Comparison of ENCODE assay signal across 18 mouse cellular contexts in the genomic region with DNA sequence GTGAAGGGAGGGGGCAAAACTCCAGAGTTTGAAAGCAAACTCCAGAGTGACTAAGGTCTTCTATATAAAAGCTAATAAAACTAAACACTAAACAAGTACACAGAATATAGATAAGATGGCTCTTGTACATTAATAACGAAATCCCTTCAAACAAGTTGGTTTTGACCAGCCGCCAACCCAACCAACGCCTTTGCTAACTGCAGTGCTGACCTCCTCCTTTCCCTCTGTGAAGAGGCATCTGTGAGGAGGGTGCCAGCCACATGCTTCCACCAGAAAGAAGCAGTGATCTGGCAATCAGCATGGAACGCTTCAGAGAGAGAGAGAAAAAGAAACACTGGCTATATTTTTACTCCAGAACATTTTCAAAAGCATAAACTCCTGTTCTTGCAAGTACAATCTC. TPM values are rescaled to one million over a fixed set of nuclear protein-coding genes. Genes with fewer than 3 reads are reported as not detected.
DNase-seq lines count a peak whose midpoint lies in the region; ATAC-seq lines count a peak whose summit lies in the region.
"Had no signal": no experiment of that assay in that cellular context is flagged by ENCODE, and none has a peak within 500 bp of the region (broad histone marks: within the 10 kb centered on the region; RNA-seq: fewer than 3 reads in every experiment).

No protein-coding gene starts in this region.

- no peak overlapping the region for H3K4me3 ChIP-seq in heart, embryonic 12.5 days
- H3K4me3 ChIP-seq in kidney, embryonic 14.5 days (ENCODE audit: low read length): no peak overlapping the region
- H3K4me3 ChIP-seq: forebrain, embryonic 15.5 days; hindbrain, embryonic 10.5 days; liver, embryonic 12.5 days had no signal

- H3K27me3 ChIP-seq in heart, embryonic 12.5 days (replicated peaks): no peaks in the 10 kb centered on the region
- H3K27me3 ChIP-seq in kidney, embryonic 14.5 days (ENCODE audit: control insufficient read depth, insufficient read depth, low read length): no peaks in the 10 kb centered on the region
- H3K27me3 ChIP-seq: CH12.LX; forebrain, embryonic 15.5 days; liver, embryonic 12.5 days; Patski had no signal

- DNase-seq in cerebellum, adult 11-12 months: peak; percentile 47
- no peak for DNase-seq in cerebellum, adult 9-10 months
- DNase-seq in heart, adult 8-10 months (ENCODE audit: low spot score): no peak
- peak; percentile 64 for DNase-seq in right cerebral cortex, adult 18-20 months
- no peak for DNase-seq in right cerebral cortex, adult 2 months (ENCODE audit: low spot score in 2 of 2)
- peak; percentile 40 for DNase-seq in lung, postnatal 36 days
- DNase-seq: kidney, postnatal 10 days; midbrain, embryonic 14.5 days; spleen, adult 18-20 months; thymus, postnatal 25 days had no signal

- WGBS in heart, embryonic 12.5 days: 53% methylated on average over 4 of the region's 4 CpGs
- WGBS in kidney, embryonic 14.5 days: 79% methylated on average over 4 of the region's 4 CpGs

- H3K4me2 ChIP-seq in heart, embryonic 12.5 days: no peak overlapping the region
- no peak overlapping the region for H3K4me2 ChIP-seq in kidney, embryonic 14.5 days (replicated peaks; ENCODE audit: low read depth, low read length)
- H3K4me2 ChIP-seq: forebrain, embryonic 15.5 days; liver, embryonic 12.5 days had no signal

- H3K27ac ChIP-seq in heart, embryonic 12.5 days (ENCODE audit: poor library complexity, severe bottlenecking): 0 out of 2 replicates have a peak overlapping the region, but pooled peaks have one; percentile 5
- H3K27ac ChIP-seq in kidney, embryonic 14.5 days (ENCODE audit: low read depth, low read length): no peak overlapping the region
- H3K27ac ChIP-seq: forebrain, embryonic 15.5 days; hindbrain, embryonic 10.5 days; liver, embryonic 12.5 days; macrophage had no signal

- no peak overlapping the region for H3K9ac ChIP-seq in heart, embryonic 12.5 days
- no peak overlapping the region for H3K9ac ChIP-seq in kidney, embryonic 14.5 days (ENCODE audit: low read depth, low read length)
- H3K9ac ChIP-seq: forebrain, embryonic 15.5 days; liver, embryonic 12.5 days had no signal

- H3K36me3 ChIP-seq in heart, embryonic 12.5 days: no peaks in the 10 kb centered on the region
- no peaks in the 10 kb centered on the region for H3K36me3 ChIP-seq in kidney, embryonic 14.5 days (ENCODE audit: control insufficient read depth, insufficient read depth, low read length)
- H3K36me3 ChIP-seq: forebrain, embryonic 15.5 days; hindbrain, embryonic 10.5 days; liver, embryonic 12.5 days had no signal

- no peak for ATAC-seq in heart, embryonic 12.5 days (ENCODE audit: insufficient number of reproducible peaks, low FRiP score)
- no peak for ATAC-seq in kidney, embryonic 14.5 days (ENCODE audit: low FRiP score, low TSS enrichment)
- ATAC-seq: forebrain, embryonic 15.5 days; liver, embryonic 12.5 days; Patski had no signal

- peaks cover 59% of the 10 kb centered on the region for H3K4me1 ChIP-seq in heart, embryonic 12.5 days (replicated peaks)
- H3K4me1 ChIP-seq in kidney, embryonic 14.5 days (ENCODE audit: control insufficient read depth, insufficient read depth, low read length): peaks cover 22% of the 10 kb centered on the region

- no peaks in the 10 kb centered on the region for H3K9me3 ChIP-seq in heart, embryonic 12.5 days (replicated peaks)
- H3K9me3 ChIP-seq in kidney, embryonic 14.5 days (ENCODE audit: control insufficient read depth, low read length): no peaks in the 10 kb centered on the region
- H3K9me3 ChIP-seq: forebrain, embryonic 15.5 days; hindbrain, embryonic 10.5 days; liver, embryonic 12.5 days had no signal

RNA-seq across cellular contexts. Expression of gene Map4k3, which starts 21.1 kb away (rescaled TPM):
- 25.0 and 25.8 TPM in 2 replicates for polyA plus RNA-seq in heart, embryonic 12.5 days (2016; fragmentation: Nextera tagmentation; extraction: Ambion mirVana)
- total RNA-seq in heart, adult 8-10 months (2022): 10 to 100 TPM; 19.3 to 25.2 (median 22.0) TPM
- polyA plus RNA-seq in kidney, embryonic 14.5 days (2014; fragmentation: Nextera tagmentation; extraction: Ambion mirVana): 21.4 and 36.5 TPM in 2 replicates

Comparison
In these comparisons a context has a peak if more than half of its experiments do, and no peak if none do; other contexts are left out.
1. DNase-seq: peak in cerebellum, adult 11-12 months (single experiment), right cerebral cortex, adult 18-20 months (single experiment) and lung, postnatal 36 days (single experiment); none in cerebellum, adult 9-10 months (single experiment), heart, adult 8-10 months (single experiment) and right cerebral cortex, adult 2 months (0 of 2).